Mouse (Mus musculus) C2C12 (cell line): ENCODE data around the gene Ppp1r12b. TPM values are rescaled to one million over a fixed set of nuclear protein-coding genes. Genes with fewer than 3 reads are reported as not detected.

ENCODE experiments used
- H3K27me3 ChIP-seq: one replicate; pipeline ENCODE4 v1.6.1; 2011; ENCODE audit not compliant: control insufficient read depth, insufficient read depth, insufficient read length
- H3K36me3 ChIP-seq: one replicate; pipeline ENCODE4 v1.6.1; 2011; ENCODE audit not compliant: control insufficient read depth, insufficient read depth
- H3K4me3 ChIP-seq: one replicate; pipeline ENCODE4 v1.5.1; 2011; ENCODE audit warnings: mild to moderate bottlenecking, control low read depth; ENCODE audit not compliant: poor library complexity, insufficient read depth, severe bottlenecking
- H3K79me2 ChIP-seq: one replicate; pipeline ENCODE4 v1.6.1; 2011; ENCODE audit not compliant: control insufficient read depth, insufficient read depth
- H3K79me3 ChIP-seq: one replicate; pipeline ENCODE4 v1.6.1; 2011; ENCODE audit warnings: low read depth, control low read depth
- H3ac ChIP-seq: one replicate; pipeline ENCODE3; 2011; ENCODE audit warnings: low read depth; ENCODE audit not compliant: control insufficient read depth, insufficient read length
- CEBPB ChIP-seq: IDR thresholded peaks from one replicate; pipeline ENCODE4 v1.6.1; 2011; ENCODE audit warnings: low read depth, mild to moderate bottlenecking, control low read depth, moderate library complexity
- CTCF ChIP-seq: IDR thresholded peaks from one replicate; pipeline ENCODE4 v1.5.1; 2011; ENCODE audit not compliant: control insufficient read depth, insufficient read depth, insufficient read length
- FOSL1 ChIP-seq: IDR thresholded peaks from one replicate; pipeline ENCODE4 v1.8.0; 2011; ENCODE audit warnings: mild to moderate bottlenecking, low read length; ENCODE audit not compliant: poor library complexity, insufficient read depth, severe bottlenecking
- MAX ChIP-seq: IDR thresholded peaks from one replicate; pipeline ENCODE4 v1.6.1; 2011; ENCODE audit warnings: mild to moderate bottlenecking, control low read depth
- MYOD1 ChIP-seq: IDR thresholded peaks from one replicate; pipeline ENCODE4 v1.6.1; 2011; ENCODE audit warnings: low read depth; ENCODE audit not compliant: control insufficient read depth, insufficient read length
- MYOG ChIP-seq: IDR thresholded peaks from one replicate; pipeline ENCODE4 v1.6.1; 2011; ENCODE audit not compliant: control insufficient read depth, insufficient read length; ENCODE audit errors: extremely low read depth
- USF1 ChIP-seq: IDR thresholded peaks from one replicate; pipeline ENCODE4 v1.6.1; 2011; ENCODE audit warnings: low read depth, mild to moderate bottlenecking, control low read depth, moderate library complexity
- polyA plus RNA-seq: library from polyadenylated mRNA; unstranded; fragments of >200 nt; fragmentation: generic; extraction: Trizol; gene quantifications from one replicate; pipeline ENCODE4 v1.2.1, GENCODE M21; 2012; ENCODE audit warnings: missing spikeins

Ppp1r12b gene
- polyA plus RNA-seq, 1 experiment: 1.5 TPM

GRCm38 (mm10) chr1:134722891-134723290 is 232.9 kb downstream of the Ppp1r12b start:
- Histone ChIP-seq H3K36me3 (no peaks in the 10 kb centered on the region), H3K79me2 (no peaks in the 10 kb centered on the region), H3K79me3 (no peaks in the 10 kb centered on the region), H3ac (no peak overlapping the region), H3K4me3 (no peak overlapping the region), H3K27me3 (peaks cover 61% of the 10 kb centered on the region)
- TF ChIP-seq USF1 (no peak), CEBPB (no peak), MAX (no peak), FOSL1 (no peak), MYOG (no peak), MYOD1 (no peak), CTCF (no peak)

- H3ac ChIP-seq: no peak overlapping the region
- no peaks in the 10 kb centered on the region for H3K79me3 ChIP-seq
- no peak for TF ChIP-seq CEBPB
- TF ChIP-seq MAX: no peak
- TF ChIP-seq FOSL1: no peak
- no peak for TF ChIP-seq USF1
- no peak for TF ChIP-seq MYOG
- TF ChIP-seq MYOD1: no peak
- TF ChIP-seq CTCF: no peak
- H3K27me3 ChIP-seq: peaks cover 54% of the 10 kb centered on the region
- no peak overlapping the region for H3K4me3 ChIP-seq
- H3K36me3 ChIP-seq: no peaks in the 10 kb centered on the region
- H3K79me2 ChIP-seq: no peaks in the 10 kb centered on the region
Observed at GRCm38 (mm10) chr1:134721486-134721885, 234.3 kb downstream of the Ppp1r12b start.

- Histone ChIP-seq H3K36me3 (no peaks in the 10 kb centered on the region), H3K27me3 (peaks cover 45% of the 10 kb centered on the region), H3K79me2 (no peaks in the 10 kb centered on the region), H3ac (no peak overlapping the region), H3K4me3 (no peak overlapping the region), H3K79me3 (no peaks in the 10 kb centered on the region)
- TF ChIP-seq MYOD1 (no peak), FOSL1 (no peak), MAX (no peak), CEBPB (no peak), CTCF (no peak), USF1 (no peak), MYOG (no peak)
Observed at GRCm38 (mm10) chr1:134719718-134720304, 235.9 kb downstream of the Ppp1r12b start.

- Histone ChIP-seq H3K79me2 (no peaks in the 10 kb centered on the region), H3K79me3 (no peaks in the 10 kb centered on the region), H3ac (no peak overlapping the region), H3K4me3 (no peak overlapping the region), H3K36me3 (no peaks in the 10 kb centered on the region), H3K27me3 (peaks cover 66% of the 10 kb centered on the region)
- TF ChIP-seq MAX (no peak), CEBPB (no peak), MYOG (no peak), CTCF (no peak), FOSL1 (no peak), USF1 (no peak), MYOD1 (no peak)
Observed at GRCm38 (mm10) chr1:134715092-134715491, 240.7 kb downstream of the Ppp1r12b start.

GRCm38 (mm10) chr1:134714166-134714565 is 241.6 kb downstream of the Ppp1r12b start:
- peaks cover 66% of the 10 kb centered on the region for H3K27me3 ChIP-seq
- TF ChIP-seq MYOD1 (no peak), MAX (no peak), CEBPB (no peak), MYOG (no peak), USF1 (no peak), CTCF (no peak), FOSL1 (no peak)
- no peak overlapping the region for H3K4me3 ChIP-seq

GRCm38 (mm10) chr1:134713421-134713969 is 242.2 kb downstream of the Ppp1r12b start:
- H3ac ChIP-seq: no peak overlapping the region
- TF ChIP-seq MYOD1 (no peak), USF1 (no peak), CEBPB (no peak), MAX (no peak), CTCF (no peak), FOSL1 (no peak), MYOG (no peak)
- H3K79me2 ChIP-seq: no peaks in the 10 kb centered on the region
- H3K79me3 ChIP-seq: no peaks in the 10 kb centered on the region
- no peak overlapping the region for H3K4me3 ChIP-seq
- no peaks in the 10 kb centered on the region for H3K36me3 ChIP-seq
- peaks cover 66% of the 10 kb centered on the region for H3K27me3 ChIP-seq

More at GRCm38 (mm10) chr1:134714166-134714565, 241.6 kb downstream of the Ppp1r12b start:
- Histone ChIP-seq H3K36me3 (no peaks in the 10 kb centered on the region), H3ac (no peak overlapping the region), H3K79me3 (no peaks in the 10 kb centered on the region), H3K79me2 (no peaks in the 10 kb centered on the region)
